Comparison of ENCODE assay signal across 11 mouse cellular contexts in genomic region chr6:52179690-52180089, GRCm38 (mm10). TPM values are rescaled to one million over a fixed set of nuclear protein-coding genes. Genes with fewer than 3 reads are reported as not detected.
DNase-seq lines count a peak whose midpoint lies in the region; ATAC-seq lines count a peak whose summit lies in the region.
"Had no signal": no experiment of that assay in that cellular context is flagged by ENCODE, and none has a peak within 500 bp of the region (broad histone marks: within the 10 kb centered on the region; RNA-seq: fewer than 3 reads in every experiment).

No protein-coding gene starts in this region.

- H3K4me3 ChIP-seq in hindbrain, embryonic 12.5 days, result peak overlapping the region; percentile 55
- peak overlapping the region; percentile 38 for H3K4me3 ChIP-seq in neural tube, embryonic 14.5 days (ENCODE audit: low read depth, low read length)
- H3K4me3 ChIP-seq: embryonic facial prominence, embryonic 12.5 days had no signal

- DNase-seq in kidney, adult 18-20 months, result peak; percentile 29
- no peak for DNase-seq in kidney, adult 11 months
- DNase-seq in kidney, postnatal 4 days, result peak; percentile 30 to 53
- DNase-seq in cerebellum, postnatal 10 days, result no peak
- DNase-seq in adrenal gland, postnatal 4 days (ENCODE audit: low spot score in 2 of 2), result no peak
- no peak for DNase-seq in layer of hippocampus, adult 9-10 months (ENCODE audit: low spot score)
- DNase-seq: adrenal gland, adult 8-10 months had no signal

- H3K36me3 ChIP-seq in hindbrain, embryonic 12.5 days, result no peaks in the 10 kb centered on the region
- peaks cover 8% of the 10 kb centered on the region; the same call in 1 of the 2 replicates for H3K36me3 ChIP-seq in neural tube, embryonic 14.5 days (ENCODE audit: control insufficient read depth, insufficient read depth, low read length)
- H3K36me3 ChIP-seq: embryonic facial prominence, embryonic 12.5 days had no signal

- H3K4me2 ChIP-seq in hindbrain, embryonic 12.5 days (replicated peaks), result peak overlapping the region; percentile 88
- peak overlapping the region; percentile 90 for H3K4me2 ChIP-seq in neural tube, embryonic 14.5 days (ENCODE audit: low read depth, low read length)
- H3K4me2 ChIP-seq: embryonic facial prominence, embryonic 12.5 days had no signal

- ATAC-seq in hindbrain, embryonic 12.5 days (ENCODE audit: low FRiP score), result no peak
- no peak for ATAC-seq in neural tube, embryonic 14.5 days (ENCODE audit: low read depth)

- peak overlapping the region; percentile 98 for H3K27ac ChIP-seq in hindbrain, embryonic 12.5 days
- H3K27ac ChIP-seq in neural tube, embryonic 14.5 days (ENCODE audit: low read depth, low read length), result peak overlapping the region; percentile 87
- H3K27ac ChIP-seq: embryonic facial prominence, embryonic 12.5 days had no signal

- no peaks in the 10 kb centered on the region for H3K9me3 ChIP-seq in hindbrain, embryonic 12.5 days (replicated peaks)
- H3K9me3 ChIP-seq in neural tube, embryonic 14.5 days (ENCODE audit: control insufficient read depth, low read length), result no peaks in the 10 kb centered on the region
- H3K9me3 ChIP-seq: embryonic facial prominence, embryonic 12.5 days had no signal

- under 1% methylated on average over 10 of the region's 10 CpGs for WGBS in hindbrain, embryonic 12.5 days
- WGBS in neural tube, embryonic 14.5 days, result 3% methylated on average over 10 of the region's 10 CpGs

- peak overlapping the region; percentile 89 for H3K9ac ChIP-seq in hindbrain, embryonic 12.5 days
- H3K9ac ChIP-seq in neural tube, embryonic 14.5 days (replicated peaks; ENCODE audit: low read depth, low read length), result peak overlapping the region; percentile 76
- H3K9ac ChIP-seq: embryonic facial prominence, embryonic 12.5 days had no signal

- peaks cover 99% of the 10 kb centered on the region for H3K27me3 ChIP-seq in hindbrain, embryonic 12.5 days
- no peaks in the 10 kb centered on the region for H3K27me3 ChIP-seq in neural tube, embryonic 14.5 days (ENCODE audit: control insufficient read depth, insufficient read depth, low read length)

- peaks cover 12% of the 10 kb centered on the region; the same call in 1 of the 2 replicates for H3K4me1 ChIP-seq in hindbrain, embryonic 12.5 days
- H3K4me1 ChIP-seq in neural tube, embryonic 14.5 days (ENCODE audit: control insufficient read depth, insufficient read depth, low read length), result peaks cover 74% of the 10 kb centered on the region
- H3K4me1 ChIP-seq: embryonic facial prominence, embryonic 12.5 days had no signal

RNA-seq across cellular contexts. Expression of gene 5730596B20Rik, which starts 2.4 kb away (rescaled TPM):
- 5.6 and 6.9 TPM in 2 replicates for polyA plus RNA-seq in hindbrain, embryonic 12.5 days (2016; fragmentation: Nextera tagmentation; extraction: Ambion mirVana)
- 1.8 and 2.2 TPM in 2 replicates for polyA plus RNA-seq in neural tube, embryonic 14.5 days (2014; fragmentation: Nextera tagmentation; extraction: Ambion mirVana)
- total RNA-seq in adrenal gland, postnatal 4 days (2021), result 1 to 10 TPM; 1.0 to 1.6 TPM
- total RNA-seq: layer of hippocampus, postnatal 25 days had no signal

RNA-seq across cellular contexts. Expression of gene Hoxa4, which starts 11.9 kb away (rescaled TPM):
- 6.9 and 12.5 TPM in 2 replicates for polyA plus RNA-seq in hindbrain, embryonic 12.5 days (2016; fragmentation: Nextera tagmentation; extraction: Ambion mirVana)
- 1.6 and 2.7 TPM in 2 replicates for polyA plus RNA-seq in neural tube, embryonic 14.5 days (2014; fragmentation: Nextera tagmentation; extraction: Ambion mirVana)
- 1 to 10 TPM; 6.5 to 7.3 TPM for total RNA-seq in adrenal gland, postnatal 4 days (2021)
- total RNA-seq: layer of hippocampus, postnatal 25 days had no signal
- polyA plus RNA-seq: embryonic facial prominence, embryonic 12.5 days had no signal

RNA-seq across cellular contexts. Expression of gene Hoxa2, which starts 15.1 kb away (rescaled TPM):
- 52.2 and 70.1 TPM in 2 replicates for polyA plus RNA-seq in hindbrain, embryonic 12.5 days (2016; fragmentation: Nextera tagmentation; extraction: Ambion mirVana)
- 7.0 and 8.8 TPM in 2 replicates for polyA plus RNA-seq in neural tube, embryonic 14.5 days (2014; fragmentation: Nextera tagmentation; extraction: Ambion mirVana)
- total RNA-seq in adrenal gland, postnatal 4 days (2021), result 1 to 10 TPM; 5.3 to 6.2 TPM
- total RNA-seq: layer of hippocampus, postnatal 25 days had no signal

RNA-seq across cellular contexts. Expression of gene Hoxa1, which starts 21.6 kb away (rescaled TPM):
- 2.1 and 3.2 TPM in 2 replicates for polyA plus RNA-seq in hindbrain, embryonic 12.5 days (2016; fragmentation: Nextera tagmentation; extraction: Ambion mirVana)
- polyA plus RNA-seq in neural tube, embryonic 14.5 days (2014; fragmentation: Nextera tagmentation; extraction: Ambion mirVana), result 0.76 and 0.92 TPM in 2 replicates
- total RNA-seq in adrenal gland, postnatal 4 days (2021), result 1 to 10 TPM; 1.2 to 1.4 TPM
- total RNA-seq: layer of hippocampus, postnatal 25 days had no signal

RNA-seq across cellular contexts. Expression of gene Hoxa5, which starts 24.7 kb away (rescaled TPM):
- 53.4 and 82.9 TPM in 2 replicates for polyA plus RNA-seq in hindbrain, embryonic 12.5 days (2016; fragmentation: Nextera tagmentation; extraction: Ambion mirVana)
- 20.9 and 30.6 TPM in 2 replicates for polyA plus RNA-seq in neural tube, embryonic 14.5 days (2014; fragmentation: Nextera tagmentation; extraction: Ambion mirVana)
- 10 to 100 TPM; 25.9 TPM for total RNA-seq in adrenal gland, postnatal 4 days (2021)
- total RNA-seq: layer of hippocampus, postnatal 25 days had no signal

Comparison
In these comparisons a context has a peak if more than half of its experiments do, and no peak if none do; other contexts are left out.
1. DNase-seq: peak in kidney, adult 18-20 months (single experiment) and kidney, postnatal 4 days (2 of 2); none in kidney, adult 11 months (single experiment), cerebellum, postnatal 10 days (0 of 2), adrenal gland, postnatal 4 days (0 of 2) and layer of hippocampus, adult 9-10 months (single experiment).